Mouse (Mus musculus) megakaryocyte, embryonic 14.5 days (primary cell): ENCODE measurements around the gene Zfp800.

Experiments used
- FLI1 ChIP-seq: IDR thresholded peaks from 2 replicates; pipeline ENCODE4 v1.6.1; 2012; ENCODE audit warnings: low read length, inconsistent platforms, mixed read lengths
- GATA1 ChIP-seq: IDR thresholded peaks from 3 replicates; pipeline ENCODE4 v1.6.1; 2012; ENCODE audit warnings: mixed read lengths, low read length, inconsistent platforms, borderline replicate concordance

- TF ChIP-seq GATA1 = no peak
- TF ChIP-seq FLI1 = no peak
Measured at GRCm38 (mm10) chr6:28431538-28431855, 33.7 kb upstream of the Zfp800 start.
